Mouse (Mus musculus) adrenal gland, postnatal 36 days (tissue): Measurements from ENCODE around the gene Tmem63a. TPM values are rescaled to one million over a fixed set of nuclear protein-coding genes. Genes with fewer than 3 reads are reported as not detected.
"Not testable (repeated sequence)": the region's sequence is repeated elsewhere in the genome, so short reads cannot be mapped to it uniquely, and the experiment has no call there.

Experiments used
- DNase-seq, 2 experiments: peaks; one replicate each; pipeline ENCODE4 v3.0.0; 2021; ENCODE audit warnings: mixed read lengths in 1 of 2
- total RNA-seq, 2 experiments: library from RNA; stranded (reverse); gene quantifications; 2 replicates each; pipeline ENCODE4 v1.2.3; 2021

Tmem63a gene
- total RNA-seq, 2 experiments from 2014 or later = 52.6 to 80.8 TPM

GRCm38 (mm10) chr1:180926286-180926685 is 15.9 kb upstream of the Tmem63a start:
- DNase-seq = no peak

GRCm38 (mm10) chr1:180929599-180929998 is 12.5 kb upstream of the Tmem63a start:
- no peak for DNase-seq

- no peak for DNase-seq
These were observed 11.0 kb upstream of the Tmem63a start for GRCm38 (mm10) chr1:180931106-180931505.

DNA sequence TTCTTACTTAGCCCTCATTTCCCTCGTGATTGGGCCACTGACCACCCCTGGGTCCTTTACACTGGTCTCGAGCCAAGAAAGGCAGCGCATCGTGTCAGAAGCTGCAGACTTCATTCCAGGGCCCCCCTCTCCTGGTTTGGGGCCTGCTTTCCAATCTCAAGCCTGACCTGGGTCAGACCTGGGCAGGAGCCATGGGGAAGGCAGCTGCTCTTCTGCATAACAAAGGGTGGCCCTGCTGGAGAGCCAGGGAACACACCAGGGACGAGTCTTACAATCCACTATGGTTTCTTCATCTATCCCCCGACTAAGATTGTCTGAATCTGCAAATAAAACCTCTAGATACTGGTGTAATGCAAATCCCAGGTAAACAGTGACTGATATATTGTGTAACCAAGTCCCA is 8.5 kb upstream of the Tmem63a start:
- no peak for DNase-seq

GRCm38 (mm10) chr1:180934467-180935419 is 7.4 kb upstream of the Tmem63a start, which contains the start of gene Lefty1:
Gene Lefty1, plus strand, starts transcription at chr1:180935022.
- DNase-seq = no peak

GRCm38 (mm10) chr1:180936610-180937398 is 5.3 kb upstream of the Tmem63a start:
- DNase-seq = peak; percentile 77 to 81

- DNase-seq = not testable (repeated sequence)
These were observed 4.5 kb upstream of the Tmem63a start for GRCm38 (mm10) chr1:180937631-180938030.

DNA sequence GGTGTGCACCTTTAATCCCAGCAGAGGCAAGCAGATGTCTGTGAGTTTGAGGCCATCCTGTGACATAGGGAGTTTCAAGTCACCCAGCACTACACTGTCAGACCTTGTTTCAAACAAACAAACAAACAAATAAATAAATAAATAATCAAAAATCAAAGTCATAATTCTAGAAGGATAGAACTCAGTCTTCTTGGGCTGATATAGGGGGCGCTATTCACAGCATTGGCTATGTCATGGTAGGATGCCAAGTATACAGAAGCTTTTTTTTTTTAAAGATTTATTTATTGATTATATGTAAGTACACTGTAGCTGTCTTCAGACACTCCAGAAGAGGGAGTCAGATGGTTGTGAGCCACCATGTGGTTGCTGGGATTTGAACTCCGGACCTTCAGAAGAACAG is 3.4 kb upstream of the Tmem63a start:
- not testable (repeated sequence) for DNase-seq

- no peak for DNase-seq
These were observed 1.2 kb upstream of the Tmem63a start for GRCm38 (mm10) chr1:180940776-180941460.

DNA sequence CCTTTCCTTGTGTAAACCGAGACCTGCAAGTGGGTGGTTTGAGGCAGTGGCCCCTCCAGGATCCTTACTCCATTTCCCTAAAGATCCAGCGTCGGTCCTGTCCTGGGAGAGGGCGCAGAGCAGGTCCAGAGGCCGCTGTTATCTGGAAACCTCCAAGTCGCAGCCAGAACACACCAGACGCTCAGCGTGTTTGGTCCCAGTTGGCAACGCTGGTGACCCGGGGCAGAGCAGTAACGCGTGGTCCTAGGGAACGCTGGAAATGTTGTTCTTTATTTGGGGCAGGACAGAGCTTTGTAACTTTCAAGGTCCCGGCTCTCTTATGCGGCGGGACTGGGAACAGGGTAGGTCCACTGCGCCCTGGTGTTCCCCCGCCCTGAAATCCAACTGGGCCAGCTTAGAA is 418 bp upstream of the Tmem63a start:
- DNase-seq = peak in 1 of 2 experiments; percentile 66

- peak in 1 of 2 experiments; percentile 29 for DNase-seq
These were observed 994 bp downstream of the Tmem63a start for GRCm38 (mm10) chr1:180943032-180943644.

GRCm38 (mm10) chr1:180943896-180944295 is 1.8 kb downstream of the Tmem63a start:
- DNase-seq = peak; percentile 65 to 73

DNA sequence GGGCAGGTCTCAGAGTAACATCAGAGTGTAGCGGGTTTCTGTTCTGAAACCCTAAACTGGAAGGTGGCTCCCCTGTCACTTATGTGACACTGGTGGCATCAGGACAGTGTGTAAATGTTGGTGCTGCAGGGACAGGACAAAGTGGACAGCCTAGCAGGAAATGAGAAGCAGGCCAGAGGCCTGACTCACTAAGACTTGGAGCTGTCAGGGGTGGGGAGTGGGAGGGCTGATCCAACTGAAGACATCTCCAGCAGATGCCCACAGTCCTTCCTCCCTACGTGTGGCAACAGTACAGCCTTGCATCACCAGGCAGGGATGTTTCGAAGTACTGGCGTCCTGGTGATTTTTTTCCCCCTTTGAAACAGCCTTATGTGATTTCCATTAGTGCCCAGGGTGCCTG is 2.4 kb downstream of the Tmem63a start:
- DNase-seq = peak; percentile 34 to 59

DNA sequence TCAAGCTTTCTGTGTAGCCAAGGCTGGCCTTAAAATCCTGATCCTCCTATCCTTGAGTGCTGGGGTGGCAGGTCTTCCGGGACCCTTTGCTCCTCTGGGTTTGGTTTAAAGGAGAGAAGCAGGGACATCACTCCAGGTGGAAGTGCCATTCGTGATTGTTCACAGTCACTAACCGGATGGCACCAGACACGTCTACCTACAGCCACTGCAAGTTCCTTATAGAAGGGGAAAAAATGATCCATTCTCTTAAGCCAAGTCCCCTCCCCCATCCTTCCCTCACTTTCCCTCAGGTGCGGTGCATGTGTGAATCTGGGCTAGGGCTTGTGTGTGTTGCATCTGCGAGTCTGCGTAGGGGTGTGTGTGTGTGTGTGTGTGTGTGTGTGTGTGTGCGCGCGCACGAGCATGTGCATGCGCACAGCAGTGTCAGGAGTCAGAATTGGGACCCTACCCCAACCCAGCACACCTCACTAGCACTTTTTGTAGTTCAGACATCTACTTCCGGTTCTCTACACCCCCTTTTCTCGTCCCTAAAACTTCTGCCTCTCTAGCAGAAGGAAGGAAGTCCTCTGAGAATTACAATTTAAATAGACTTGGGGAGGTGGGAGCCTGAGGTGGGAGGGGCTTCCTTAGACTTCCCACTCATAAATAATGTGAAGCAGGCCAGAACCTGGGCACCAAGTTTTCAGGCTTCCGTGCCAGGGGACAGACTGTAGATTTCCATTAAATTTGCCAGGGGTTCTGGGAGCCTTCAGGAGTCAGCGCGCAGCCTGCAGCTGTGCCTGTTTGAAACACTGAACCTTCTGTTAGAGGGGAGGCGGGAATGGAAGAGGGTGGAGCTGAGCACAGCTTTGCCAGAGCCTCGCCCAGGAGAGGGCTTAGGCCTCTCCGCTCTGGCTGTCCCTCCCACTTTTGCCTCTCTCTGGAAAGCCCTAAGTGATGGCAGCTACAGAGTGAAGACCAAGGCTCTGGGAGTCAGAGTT is 3.1 kb downstream of the Tmem63a start:
- peak; percentile 67 to 68 for DNase-seq

- DNase-seq = peak; percentile 84 to 87
These were observed 4.3 kb downstream of the Tmem63a start for GRCm38 (mm10) chr1:180946448-180946847.

- peak in 1 of 2 experiments; percentile 52 for DNase-seq
These were observed 10.1 kb downstream of the Tmem63a start for GRCm38 (mm10) chr1:180952085-180952746.

DNA sequence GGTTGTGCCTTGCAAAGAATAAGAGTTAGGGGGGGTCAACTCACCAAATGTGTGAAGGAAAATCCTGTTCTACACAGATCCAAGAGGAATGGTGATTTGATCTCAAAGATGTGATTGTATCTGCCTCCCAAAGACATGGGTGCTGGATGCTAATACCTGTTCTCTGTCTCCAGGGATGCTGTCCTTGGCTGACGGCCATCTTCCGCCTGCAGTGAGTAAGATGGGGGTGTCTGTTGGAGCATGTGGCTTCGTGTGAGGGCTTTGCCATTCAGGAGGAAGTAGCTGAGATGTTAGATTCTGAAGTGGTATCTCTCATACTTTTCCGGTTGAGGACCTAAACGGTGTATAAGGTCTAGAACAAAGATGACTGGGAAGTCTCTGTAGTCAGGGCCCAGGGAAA is 10.7 kb downstream of the Tmem63a start:
- no peak for DNase-seq

GRCm38 (mm10) chr1:180956401-180956800 is 14.3 kb downstream of the Tmem63a start:
- DNase-seq = no peak

DNA sequence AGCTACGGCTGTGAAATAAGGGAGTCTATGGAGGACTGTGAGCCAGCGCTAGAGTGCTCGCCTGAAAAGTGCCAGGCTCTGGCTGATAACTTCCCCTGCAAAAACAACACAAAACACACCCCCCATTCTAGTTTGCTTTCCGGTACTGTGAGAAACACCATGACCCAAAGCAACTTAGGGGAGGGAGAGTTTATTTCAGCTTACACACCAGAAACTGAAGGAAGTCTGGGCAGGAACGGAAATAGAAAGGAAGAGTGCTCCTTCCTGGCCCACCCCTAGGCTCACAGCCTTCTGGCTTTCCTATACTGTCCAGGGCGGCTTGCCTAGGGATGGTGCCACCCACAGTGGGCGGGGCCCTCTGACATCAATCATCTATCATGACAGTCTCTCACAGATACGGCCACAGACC is 14.8 kb downstream of the Tmem63a start:
- DNase-seq = peak; percentile 60 to 73

- no peak for DNase-seq
These were observed 15.8 kb downstream of the Tmem63a start for GRCm38 (mm10) chr1:180957989-180958388.
